In the genomic region with DNA sequence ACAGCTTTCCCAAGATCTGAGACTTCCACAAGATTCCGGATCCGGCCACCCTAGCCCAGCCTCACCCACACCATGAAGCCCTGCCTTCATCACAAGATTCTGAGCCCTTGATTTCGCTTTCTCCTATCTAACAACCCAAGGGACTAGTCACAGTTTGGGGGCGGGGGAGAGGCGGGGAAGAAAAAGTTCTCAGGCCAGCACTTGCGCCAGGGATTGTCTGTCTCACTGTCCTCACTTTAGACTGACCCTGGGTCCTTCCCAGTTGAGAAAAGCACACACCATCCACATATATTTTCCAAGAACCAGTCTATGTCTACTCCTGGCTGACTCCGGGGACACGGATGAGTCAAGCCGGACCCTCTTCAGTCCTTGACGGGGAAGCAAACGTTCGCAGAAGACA, we compare ENCODE assay signal across 1 mouse cellular context.
TF ChIP-seq lines count a peak whose summit lies in the region.

No protein-coding gene starts in this region.

TF ChIP-seq in MEL, 35 proteins besides CTCF, POLR2A, EP300 and RAD21 (continued from another document):
- TF ChIP-seq MAZ (IDR thresholded peaks at IDR 0.05; ENCODE audit: low read depth, low read length) (no peak), TAL1 (IDR thresholded peaks at IDR 0.05; ENCODE audit: low read length) (no peak), UBTF (IDR thresholded peaks at IDR 0.05; ENCODE audit: borderline replicate concordance, insufficient read depth, low read depth, low read length) (no peak), CHD1 (IDR thresholded peaks at IDR 0.05; ENCODE audit: low read depth, low read length) (no peak), USF2 (IDR thresholded peaks at IDR 0.05; ENCODE audit: borderline replicate concordance in 1 of 2, insufficient read depth in 1 of 2, low read depth in 1 of 2, low read length in 2 of 2) (no peak), ELF1 (IDR thresholded peaks at IDR 0.05; ENCODE audit: low read depth, low read length) (no peak), TBP (IDR thresholded peaks at IDR 0.05; ENCODE audit: low read depth, low read length) (no peak), ZNF384 (IDR thresholded peaks at IDR 0.05; ENCODE audit: low read depth, low read length) (no peak), JUND (IDR thresholded peaks at IDR 0.05; ENCODE audit: low read depth, low read length) (no peak), MAFK (IDR thresholded peaks at IDR 0.05; ENCODE audit: borderline replicate concordance, low read depth, low read length) (no peak), ZMIZ1 (IDR thresholded peaks at IDR 0.05; ENCODE audit: low read depth, low read length) (no peak), NRF1 (IDR thresholded peaks at IDR 0.05; ENCODE audit: insufficient read depth, low read depth, low read length, poor library complexity, severe bottlenecking) (no peak), MXI1 (IDR thresholded peaks at IDR 0.05; ENCODE audit: low read depth, low read length) (no peak)
